Mouse (Mus musculus) C2C12 (cell line): ENCODE data around the gene Nid2.

Experiments used
- CTCF ChIP-seq: IDR thresholded peaks from one replicate; pipeline ENCODE4 v1.5.1; 2011; ENCODE audit not compliant: control insufficient read depth, insufficient read depth, insufficient read length
- MAX ChIP-seq: IDR thresholded peaks from one replicate; pipeline ENCODE4 v1.6.1; 2011; ENCODE audit warnings: mild to moderate bottlenecking, control low read depth
- USF1 ChIP-seq: IDR thresholded peaks from one replicate; pipeline ENCODE4 v1.6.1; 2011; ENCODE audit warnings: low read depth, mild to moderate bottlenecking, control low read depth, moderate library complexity

DNA sequence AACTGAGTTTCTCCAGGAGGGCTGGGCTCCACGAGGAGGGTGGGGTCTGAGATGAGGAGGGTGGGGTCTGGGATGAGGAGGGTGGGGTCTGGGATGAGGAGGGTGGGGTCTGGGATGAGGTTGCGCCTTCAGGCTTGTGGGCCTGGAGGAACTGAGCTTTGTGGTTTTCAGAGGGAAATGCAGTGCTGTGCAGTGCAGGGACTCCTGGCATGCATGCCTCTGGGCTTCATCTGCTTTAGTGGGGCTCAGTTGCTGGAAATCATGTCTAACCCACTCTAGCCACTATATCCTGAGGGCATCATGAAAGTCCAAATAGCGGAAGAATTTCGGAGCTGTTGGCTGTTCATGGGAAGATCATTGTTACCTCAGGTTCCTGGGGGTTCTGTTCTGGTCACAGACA, 52.2 kb downstream of the Nid2 start:
- TF ChIP-seq USF1 (no peak), MAX (no peak), CTCF (no peak)
